Mouse (Mus musculus): ENCODE results near the gene Fbxl17. TPM values are rescaled to one million over a fixed set of nuclear protein-coding genes. Genes with fewer than 3 reads are reported as not detected.

Gene Fbxl17
- polyA plus RNA-seq, 1 experiment from 2014 or later = 6.8 TPM

GRCm38 (mm10) chr17:63369631-63370310 is 130.0 kb downstream of the Fbxl17 start:
- no peak for DNase-seq (ENCODE audit: low spot score)
- no peak overlapping the region for H3K4me3 ChIP-seq (ENCODE audit: low read depth, low read length)
- WGBS = 67% methylated on average over 8 of the region's 8 CpGs
- no peak overlapping the region for H3K9ac ChIP-seq (ENCODE audit: low read length)
- no peaks in the 10 kb centered on the region for H3K36me3 ChIP-seq (ENCODE audit: control insufficient read depth, insufficient read depth, low read length)
- H3K4me2 ChIP-seq (ENCODE audit: low read depth, severe bottlenecking) = no peak overlapping the region
- H3K9me3 ChIP-seq (ENCODE audit: control insufficient read depth, low read length) = no peaks in the 10 kb centered on the region
- peaks cover 5% of the 10 kb centered on the region for H3K4me1 ChIP-seq (ENCODE audit: control insufficient read depth, insufficient read depth, low read length)
- no peaks in the 10 kb centered on the region for H3K27me3 ChIP-seq (ENCODE audit: control insufficient read depth, insufficient read depth, low read length)
- no peak overlapping the region for H3K27ac ChIP-seq (replicated peaks; ENCODE audit: low read depth, low read length)
- no peak for ATAC-seq (ENCODE audit: insufficient number of reproducible peaks, low FRiP score, low TSS enrichment, low read depth)

DNA sequence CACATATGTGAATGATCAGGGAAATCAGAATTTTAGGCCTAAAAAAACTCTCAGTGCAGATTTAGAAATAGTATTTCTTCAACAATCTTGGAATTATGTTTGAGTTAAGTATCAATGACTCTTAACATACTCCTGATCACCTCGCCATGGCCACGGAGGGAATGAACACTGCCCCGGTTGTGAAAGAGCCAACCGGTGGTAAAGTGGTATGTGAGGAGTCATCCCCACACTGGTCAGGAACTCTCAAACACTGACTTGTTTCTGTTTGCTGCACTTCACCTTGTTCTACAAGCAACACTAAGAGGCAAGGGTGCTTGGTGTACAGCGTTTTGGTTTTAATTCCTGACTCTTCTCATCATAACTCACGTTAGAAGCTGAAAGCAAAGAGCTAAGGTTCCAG is 132.3 kb downstream of the Fbxl17 start:
- no peaks in the 10 kb centered on the region for H3K9me3 ChIP-seq (ENCODE audit: control insufficient read depth, low read length)
- ATAC-seq (ENCODE audit: insufficient number of reproducible peaks, low FRiP score, low TSS enrichment, low read depth) (no peak), DNase-seq (ENCODE audit: low spot score) (no peak)
- H3K27ac ChIP-seq (replicated peaks; ENCODE audit: low read depth, low read length) = no peak overlapping the region
- H3K27me3 ChIP-seq (ENCODE audit: control insufficient read depth, insufficient read depth, low read length) = no peaks in the 10 kb centered on the region
- H3K4me2 ChIP-seq (ENCODE audit: low read depth, severe bottlenecking) = no peak overlapping the region
- H3K4me1 ChIP-seq (ENCODE audit: control insufficient read depth, insufficient read depth, low read length) = peaks cover 5% of the 10 kb centered on the region
- H3K4me3 ChIP-seq (ENCODE audit: low read depth, low read length) = no peak overlapping the region
- no peaks in the 10 kb centered on the region for H3K36me3 ChIP-seq (ENCODE audit: control insufficient read depth, insufficient read depth, low read length)
- 78% methylated on average over 6 of the region's 6 CpGs for WGBS
- no peak overlapping the region for H3K9ac ChIP-seq (ENCODE audit: low read length)

- 22% methylated on average over 11 of the region's 11 CpGs for WGBS
- Histone ChIP-seq H3K9ac (ENCODE audit: low read length) (no peak overlapping the region), H3K27me3 (ENCODE audit: control insufficient read depth, insufficient read depth, low read length) (no peaks in the 10 kb centered on the region), H3K9me3 (ENCODE audit: control insufficient read depth, low read length) (no peaks in the 10 kb centered on the region), H3K4me1 (ENCODE audit: control insufficient read depth, insufficient read depth, low read length) (peaks cover 5% of the 10 kb centered on the region), H3K4me2 (ENCODE audit: low read depth, severe bottlenecking) (peak overlapping the region; percentile 2; the same call in 1 of the 2 replicates), H3K4me3 (ENCODE audit: low read depth, low read length) (no peak overlapping the region), H3K27ac (replicated peaks; ENCODE audit: low read depth, low read length) (no peak overlapping the region), H3K36me3 (ENCODE audit: control insufficient read depth, insufficient read depth, low read length) (no peaks in the 10 kb centered on the region)
- ATAC-seq (ENCODE audit: insufficient number of reproducible peaks, low FRiP score, low TSS enrichment, low read depth) (peak; percentile 54; the same call in 1 of the 2 replicates), DNase-seq (ENCODE audit: low spot score) (peak; percentile 43)
Observed at GRCm38 (mm10) chr17:63366045-63366444, 133.8 kb downstream of the Fbxl17 start.

DNA sequence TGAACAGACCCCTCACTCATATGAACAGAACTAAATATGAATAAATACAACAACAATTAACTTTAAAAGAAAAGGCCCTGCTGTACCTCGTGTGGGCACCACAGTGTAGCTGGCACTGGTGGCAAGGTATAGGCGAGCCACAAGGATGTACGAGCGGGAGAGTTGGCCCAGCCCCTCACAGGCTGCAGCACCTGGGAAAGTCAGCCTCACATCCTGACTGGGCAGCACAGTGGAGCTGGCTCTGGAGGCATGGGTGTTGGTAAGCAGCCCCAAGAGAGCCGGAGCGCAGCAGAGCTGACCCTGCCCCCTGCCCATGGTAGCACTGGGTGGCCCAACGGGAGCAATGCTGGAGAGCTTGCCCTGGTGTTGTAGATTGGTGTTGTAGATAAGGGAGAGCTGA is 135.2 kb downstream of the Fbxl17 start:
- Histone ChIP-seq H3K27me3 (ENCODE audit: control insufficient read depth, insufficient read depth, low read length) (no peaks in the 10 kb centered on the region), H3K4me2 (ENCODE audit: low read depth, severe bottlenecking) (no peak overlapping the region), H3K4me3 (ENCODE audit: low read depth, low read length) (no peak overlapping the region), H3K9ac (ENCODE audit: low read length) (no peak overlapping the region), H3K4me1 (ENCODE audit: control insufficient read depth, insufficient read depth, low read length) (peaks cover 5% of the 10 kb centered on the region), H3K27ac (replicated peaks; ENCODE audit: low read depth, low read length) (no peak overlapping the region), H3K36me3 (ENCODE audit: control insufficient read depth, insufficient read depth, low read length) (no peaks in the 10 kb centered on the region), H3K9me3 (ENCODE audit: control insufficient read depth, low read length) (no peaks in the 10 kb centered on the region)
- WGBS = 91% methylated on average over 7 of the region's 7 CpGs
- DNase-seq (ENCODE audit: low spot score) (no peak), ATAC-seq (ENCODE audit: insufficient number of reproducible peaks, low FRiP score, low TSS enrichment, low read depth) (no peak)

DNA sequence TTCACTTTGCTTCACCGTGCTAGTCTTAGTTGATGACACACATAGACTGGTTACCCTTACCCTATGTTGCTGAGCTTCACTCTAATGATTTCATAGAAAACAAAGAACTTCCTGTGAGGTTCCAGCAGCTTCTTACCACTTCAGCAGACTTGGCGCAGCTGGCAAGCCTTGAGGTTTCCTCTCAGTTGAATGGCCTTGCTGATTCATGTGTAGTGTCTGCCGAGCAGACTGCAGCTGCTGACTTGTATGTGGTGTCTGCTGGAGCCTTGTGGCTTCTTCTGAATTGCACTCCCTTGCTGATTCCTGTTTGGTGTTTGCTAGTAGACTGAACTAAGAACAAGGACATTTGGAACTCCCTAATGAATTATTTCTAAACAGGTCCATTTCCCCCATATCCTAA is 137.6 kb downstream of the Fbxl17 start:
- Histone ChIP-seq H3K27ac (replicated peaks; ENCODE audit: low read depth, low read length) (no peak overlapping the region), H3K9ac (ENCODE audit: low read length) (no peak overlapping the region), H3K27me3 (ENCODE audit: control insufficient read depth, insufficient read depth, low read length) (no peaks in the 10 kb centered on the region), H3K36me3 (ENCODE audit: control insufficient read depth, insufficient read depth, low read length) (no peaks in the 10 kb centered on the region), H3K4me1 (ENCODE audit: control insufficient read depth, insufficient read depth, low read length) (peaks cover 5% of the 10 kb centered on the region), H3K9me3 (ENCODE audit: control insufficient read depth, low read length) (no peaks in the 10 kb centered on the region), H3K4me2 (ENCODE audit: low read depth, severe bottlenecking) (no peak overlapping the region), H3K4me3 (ENCODE audit: low read depth, low read length) (no peak overlapping the region)
- ATAC-seq (ENCODE audit: insufficient number of reproducible peaks, low FRiP score, low TSS enrichment, low read depth) (no peak), DNase-seq (ENCODE audit: low spot score) (no peak)
- WGBS = 88% methylated on average over 3 of the region's 3 CpGs

DNA sequence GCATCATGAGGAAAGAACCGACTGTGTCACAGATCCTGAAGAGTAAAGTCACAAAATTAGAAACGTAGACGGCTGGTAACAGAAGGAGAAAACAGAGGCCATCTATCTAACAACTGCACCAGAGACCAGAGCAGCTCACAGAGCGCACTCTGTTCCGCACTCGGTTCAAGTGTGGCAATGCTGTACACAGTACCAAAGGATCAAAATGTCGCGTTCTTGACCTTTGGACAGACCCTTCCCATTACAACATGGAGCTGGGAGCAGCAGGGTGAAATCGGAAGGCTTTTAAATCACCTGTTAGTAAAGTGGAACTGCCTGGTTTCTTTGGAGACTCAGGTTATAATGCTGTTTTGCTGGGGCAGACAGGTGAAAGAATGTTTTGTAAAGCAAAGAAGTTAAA is 138.1 kb downstream of the Fbxl17 start:
- Histone ChIP-seq H3K9me3 (ENCODE audit: control insufficient read depth, low read length) (no peaks in the 10 kb centered on the region), H3K27ac (replicated peaks; ENCODE audit: low read depth, low read length) (no peak overlapping the region), H3K36me3 (ENCODE audit: control insufficient read depth, insufficient read depth, low read length) (no peaks in the 10 kb centered on the region), H3K4me3 (ENCODE audit: low read depth, low read length) (no peak overlapping the region), H3K4me1 (ENCODE audit: control insufficient read depth, insufficient read depth, low read length) (peaks cover 3% of the 10 kb centered on the region; the same call in 1 of the 2 replicates), H3K27me3 (ENCODE audit: control insufficient read depth, insufficient read depth, low read length) (no peaks in the 10 kb centered on the region), H3K4me2 (ENCODE audit: low read depth, severe bottlenecking) (no peak overlapping the region), H3K9ac (ENCODE audit: low read length) (no peak overlapping the region)
- DNase-seq (ENCODE audit: low spot score) = no peak
- no peak for ATAC-seq (ENCODE audit: insufficient number of reproducible peaks, low FRiP score, low TSS enrichment, low read depth)
- WGBS = 85% methylated on average over 9 of the region's 9 CpGs

GRCm38 (mm10) chr17:63358837-63359236 is 141.0 kb downstream of the Fbxl17 start:
- no peak for DNase-seq (ENCODE audit: low spot score)
- 56% methylated on average over 1 of the region's 1 CpGs for WGBS

GRCm38 (mm10) chr17:63356202-63356601 is 143.6 kb downstream of the Fbxl17 start:
- ATAC-seq (ENCODE audit: insufficient number of reproducible peaks, low FRiP score, low TSS enrichment, low read depth) = no peak
- Histone ChIP-seq H3K27me3 (ENCODE audit: control insufficient read depth, insufficient read depth, low read length) (no peaks in the 10 kb centered on the region), H3K36me3 (ENCODE audit: control insufficient read depth, insufficient read depth, low read length) (no peaks in the 10 kb centered on the region), H3K4me3 (ENCODE audit: low read depth, low read length) (no peak overlapping the region), H3K4me2 (ENCODE audit: low read depth, severe bottlenecking) (no peak overlapping the region), H3K27ac (replicated peaks; ENCODE audit: low read depth, low read length) (no peak overlapping the region), H3K9me3 (ENCODE audit: control insufficient read depth, low read length) (no peaks in the 10 kb centered on the region), H3K9ac (ENCODE audit: low read length) (no peak overlapping the region), H3K4me1 (ENCODE audit: control insufficient read depth, insufficient read depth, low read length) (no peaks in the 10 kb centered on the region)
- no peak for DNase-seq (ENCODE audit: low spot score)
- WGBS = 89% methylated on average over 3 of the region's 3 CpGs

More at GRCm38 (mm10) chr17:63358837-63359236, 141.0 kb downstream of the Fbxl17 start:
- no peaks in the 10 kb centered on the region for H3K9me3 ChIP-seq (ENCODE audit: control insufficient read depth, low read length)
- H3K36me3 ChIP-seq (ENCODE audit: control insufficient read depth, insufficient read depth, low read length) = no peaks in the 10 kb centered on the region
- no peak for ATAC-seq (ENCODE audit: insufficient number of reproducible peaks, low FRiP score, low TSS enrichment, low read depth)
- no peaks in the 10 kb centered on the region for H3K4me1 ChIP-seq (ENCODE audit: control insufficient read depth, insufficient read depth, low read length)
- H3K27me3 ChIP-seq (ENCODE audit: control insufficient read depth, insufficient read depth, low read length) = no peaks in the 10 kb centered on the region
- H3K4me2 ChIP-seq (ENCODE audit: low read depth, severe bottlenecking) = no peak overlapping the region
- no peak overlapping the region for H3K4me3 ChIP-seq (ENCODE audit: low read depth, low read length)
- H3K9ac ChIP-seq (ENCODE audit: low read length) = no peak overlapping the region
- H3K27ac ChIP-seq (replicated peaks; ENCODE audit: low read depth, low read length) = no peak overlapping the region

All from limb, embryonic 11.5 days (tissue).